Mouse (Mus musculus): ENCODE results near the gene Fam69b.
A peak's percentile ranks its signal among the peaks of the same experiment; 100 is the strongest.

The Fam69b gene

GRCm38 (mm10) chr2:26663112-26663511 is 34.9 kb downstream of the Fam69b start:
- DNase-seq = no peak

- DNase-seq = peak; percentile 78 to 79
Measured at GRCm38 (mm10) chr2:26663551-26663950, 35.3 kb downstream of the Fam69b start.

- DNase-seq = no peak
Measured at GRCm38 (mm10) chr2:26668746-26669145, 40.5 kb downstream of the Fam69b start.

GRCm38 (mm10) chr2:26671182-26671581 is 42.9 kb downstream of the Fam69b start, which contains the start of gene Lcn4:
Gene Lcn4 (minus strand): TSS chr2:26671282.
- no peak for DNase-seq

Measured in kidney, postnatal 4 days (tissue).